Mouse (Mus musculus): ENCODE results near the gene Edf1.

DNA sequence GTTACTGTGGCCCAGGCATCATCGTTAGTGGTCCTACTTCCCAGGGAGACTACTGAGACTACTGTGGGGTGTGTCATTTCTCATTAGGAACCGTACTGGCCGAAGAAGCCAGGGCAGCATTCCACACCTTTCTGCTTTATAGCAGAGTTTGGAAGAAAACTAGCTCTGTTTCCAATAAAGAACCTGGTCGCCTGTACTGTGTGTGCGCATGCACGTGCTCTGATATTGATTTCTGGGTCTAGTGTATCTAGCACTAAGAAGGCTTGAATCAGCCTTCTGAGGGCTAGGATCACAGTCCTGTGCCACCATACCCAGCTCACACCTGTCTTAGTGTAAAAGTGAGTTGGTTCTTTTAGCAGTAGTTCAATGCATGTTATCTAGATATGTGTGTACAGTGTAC is 1.1 kb downstream of the Edf1 start:
- TF ChIP-seq TAL1 (IDR thresholded peaks at IDR 0.05; ENCODE audit: low read length) (no peak), GATA1 (IDR thresholded peaks at IDR 0.05; ENCODE audit: low read length) (no peak)
